Mouse (Mus musculus) adrenal gland (tissue): Measurements from ENCODE around the gene Hnrnpa1.
"Not testable (repeated sequence)": the region's sequence is repeated elsewhere in the genome, so short reads cannot be mapped to it uniquely, and the experiment has no call there.

Experiments used
- intact Hi-C: fragments of 180-260 bp; cut with DNase I; formaldehyde crosslinking; loops from one replicate; pipeline ENCODE4 v1.15.1; 2025

Hnrnpa1 gene

DNA sequence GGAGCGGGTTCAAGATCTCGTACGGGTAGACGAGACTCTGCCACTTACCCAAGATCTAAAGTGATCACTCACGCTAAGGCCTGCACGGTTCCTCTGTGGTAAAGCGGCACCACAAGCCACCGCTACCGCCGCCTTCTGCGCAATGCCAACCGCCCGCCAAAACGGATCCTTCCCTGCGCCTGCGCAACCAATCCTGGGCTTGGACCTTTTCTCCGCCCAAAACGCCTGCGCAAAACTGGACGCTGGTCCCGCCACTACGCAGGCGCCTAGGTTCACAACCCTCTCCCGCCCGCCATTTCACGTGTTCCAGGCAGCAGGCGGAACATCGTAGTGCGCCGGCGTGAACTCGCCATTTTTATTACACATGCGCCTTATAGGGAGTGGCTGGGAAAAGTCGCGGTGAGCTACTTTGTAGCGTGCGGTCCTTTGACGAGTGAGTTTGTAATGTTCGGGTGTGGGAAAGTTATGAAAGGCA is 510 bp upstream of the Hnrnpa1 start, which contains the start of gene Cbx5:
TSS of gene Cbx5 (minus strand) at position 132 of the 475 bp plus-strand sequence.
- intact Hi-C loops = no loop called here

DNA sequence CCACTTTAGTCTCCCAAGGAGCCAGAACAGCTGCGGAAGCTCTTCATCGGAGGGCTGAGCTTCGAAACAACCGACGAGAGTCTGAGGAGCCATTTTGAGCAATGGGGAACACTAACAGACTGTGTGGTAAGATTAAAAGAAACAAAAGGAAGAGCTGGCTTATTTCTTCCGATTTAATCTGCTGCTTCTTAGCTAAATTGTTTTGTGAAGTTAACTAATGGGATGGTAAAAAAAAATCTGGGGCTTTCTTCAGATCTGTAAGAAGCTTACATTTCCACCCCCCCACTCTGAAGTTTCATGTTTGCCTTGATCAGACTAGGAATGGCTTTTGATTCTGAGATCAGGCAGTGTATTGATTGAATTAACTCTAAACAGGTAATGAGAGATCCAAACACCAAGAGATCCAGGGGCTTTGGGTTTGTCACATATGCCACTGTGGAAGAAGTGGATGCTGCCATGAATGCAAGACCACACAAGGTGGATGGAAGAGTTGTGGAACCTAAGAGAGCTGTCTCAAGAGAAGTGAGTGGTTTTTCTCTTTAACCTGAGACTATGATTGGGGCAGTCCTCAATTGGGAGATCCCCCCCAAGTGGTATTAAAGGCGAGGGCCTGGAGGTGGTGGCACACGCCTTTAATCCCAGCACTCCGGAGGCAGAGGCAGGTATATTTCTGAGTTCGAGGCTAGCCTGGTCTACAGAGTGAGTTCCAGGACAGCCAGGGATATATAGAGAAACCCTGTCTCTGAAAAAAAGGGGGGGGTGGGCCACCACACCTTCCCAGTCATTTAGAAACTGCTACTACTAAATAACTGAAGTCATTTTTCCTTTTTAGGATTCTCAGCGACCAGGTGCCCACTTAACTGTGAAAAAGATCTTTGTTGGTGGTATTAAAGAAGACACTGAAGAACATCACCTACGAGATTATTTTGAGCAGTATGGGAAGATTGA is 1.1 kb downstream of the Hnrnpa1 start:
- intact Hi-C loops = not testable (repeated sequence)

DNA sequence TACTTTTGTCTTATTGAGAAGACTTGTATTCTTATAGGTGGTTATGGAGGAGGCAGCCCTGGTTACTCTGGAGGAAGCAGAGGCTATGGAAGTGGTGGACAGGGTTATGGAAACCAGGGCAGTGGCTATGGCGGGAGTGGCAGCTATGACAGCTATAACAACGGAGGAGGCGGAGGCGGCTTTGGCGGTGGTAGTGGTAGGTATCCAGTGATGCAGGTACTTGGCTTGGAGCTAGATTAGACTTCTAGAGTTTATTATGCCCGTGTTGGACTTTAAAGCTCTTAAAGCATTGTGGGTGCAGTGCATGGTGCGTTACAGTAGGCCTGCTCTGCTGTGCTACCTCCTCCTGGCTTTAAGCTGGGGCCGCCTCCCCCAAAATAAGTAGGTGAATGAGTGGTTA is 2.7 kb downstream of the Hnrnpa1 start:
- intact Hi-C loops = no loop called here

DNA sequence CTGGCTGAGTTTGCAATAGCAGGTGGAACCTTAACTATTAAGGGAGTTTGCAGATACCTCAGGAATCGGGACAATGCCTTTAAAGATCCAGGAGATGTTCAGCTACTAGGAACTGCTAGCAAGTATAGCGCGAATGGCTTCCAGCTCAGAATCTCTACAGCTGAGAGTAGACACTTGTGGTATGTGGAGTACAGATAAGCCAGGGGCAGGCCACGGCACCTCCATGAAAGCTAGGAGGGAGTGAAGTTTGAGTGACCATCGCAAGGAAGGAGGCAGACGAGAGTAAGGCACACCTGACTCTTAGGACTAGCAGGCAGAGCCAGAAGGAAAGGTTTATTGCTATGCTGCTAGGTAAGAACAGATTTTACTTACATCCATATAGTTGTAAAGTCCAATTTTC is 5.4 kb downstream of the Hnrnpa1 start:
- intact Hi-C loops = no loop called here

DNA sequence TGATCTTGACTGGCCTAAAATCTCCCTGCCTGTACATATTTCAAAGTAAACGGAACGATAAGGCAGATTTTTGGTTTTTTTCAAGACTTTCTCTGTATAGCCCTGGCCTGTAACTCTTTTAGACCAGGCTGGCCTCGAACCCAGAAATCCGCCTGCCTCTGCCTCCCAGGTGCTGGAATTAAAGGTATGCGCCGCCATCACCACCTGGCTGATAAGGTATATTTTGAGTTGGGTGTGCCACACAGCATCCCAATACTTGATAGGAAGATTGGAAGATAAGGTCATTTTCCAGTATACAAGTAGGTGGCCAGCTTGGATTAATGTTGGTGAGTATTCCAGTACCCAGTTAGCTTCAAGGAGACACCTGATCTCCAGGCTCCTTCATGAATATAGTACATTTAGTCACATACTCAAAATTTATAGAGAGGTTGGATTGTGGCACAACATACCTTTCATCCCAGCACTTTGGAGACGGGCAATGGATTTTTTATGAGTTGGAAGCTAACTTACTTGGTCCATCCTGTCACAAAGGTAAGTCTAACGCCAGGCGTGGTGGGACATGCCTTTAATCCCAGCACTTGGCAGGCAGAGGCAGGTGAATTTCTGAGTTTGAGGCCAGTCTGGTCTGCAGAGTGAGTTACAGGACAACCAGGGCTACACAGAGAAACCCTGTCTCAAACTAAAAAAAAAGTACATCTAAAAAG is 7.0 kb downstream of the Hnrnpa1 start:
- intact Hi-C loops = no loop called here

DNA sequence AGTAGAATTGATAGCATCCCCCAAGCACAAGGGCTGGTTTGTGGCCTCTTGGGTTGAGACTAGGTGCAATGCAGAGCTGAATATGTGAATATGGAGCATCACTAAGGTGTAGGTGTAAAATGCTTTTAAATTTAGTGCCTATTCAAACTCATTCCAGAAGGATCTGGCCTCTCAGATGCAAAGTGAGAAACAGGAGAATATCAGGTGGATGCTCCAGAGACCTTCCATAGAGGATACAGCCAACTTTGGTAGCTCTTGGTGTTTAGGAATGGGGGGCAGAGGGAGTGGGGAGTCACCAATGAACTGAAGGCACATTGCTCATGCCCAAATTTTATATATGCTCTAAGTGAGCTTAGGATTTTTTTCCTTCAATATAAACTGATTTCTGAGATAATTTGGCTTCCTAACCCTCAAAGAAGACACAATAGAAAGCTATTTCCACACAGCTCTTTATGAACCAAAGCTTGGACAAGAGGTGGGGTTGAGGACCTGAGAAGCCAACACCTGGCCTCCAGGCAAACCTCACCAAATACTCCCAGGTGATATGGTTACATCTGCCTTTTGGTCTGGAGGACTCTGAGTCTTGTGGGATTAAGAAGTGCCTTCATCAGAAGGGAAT is 7.7 kb downstream of the Hnrnpa1 start:
- intact Hi-C loops = no loop called here

DNA sequence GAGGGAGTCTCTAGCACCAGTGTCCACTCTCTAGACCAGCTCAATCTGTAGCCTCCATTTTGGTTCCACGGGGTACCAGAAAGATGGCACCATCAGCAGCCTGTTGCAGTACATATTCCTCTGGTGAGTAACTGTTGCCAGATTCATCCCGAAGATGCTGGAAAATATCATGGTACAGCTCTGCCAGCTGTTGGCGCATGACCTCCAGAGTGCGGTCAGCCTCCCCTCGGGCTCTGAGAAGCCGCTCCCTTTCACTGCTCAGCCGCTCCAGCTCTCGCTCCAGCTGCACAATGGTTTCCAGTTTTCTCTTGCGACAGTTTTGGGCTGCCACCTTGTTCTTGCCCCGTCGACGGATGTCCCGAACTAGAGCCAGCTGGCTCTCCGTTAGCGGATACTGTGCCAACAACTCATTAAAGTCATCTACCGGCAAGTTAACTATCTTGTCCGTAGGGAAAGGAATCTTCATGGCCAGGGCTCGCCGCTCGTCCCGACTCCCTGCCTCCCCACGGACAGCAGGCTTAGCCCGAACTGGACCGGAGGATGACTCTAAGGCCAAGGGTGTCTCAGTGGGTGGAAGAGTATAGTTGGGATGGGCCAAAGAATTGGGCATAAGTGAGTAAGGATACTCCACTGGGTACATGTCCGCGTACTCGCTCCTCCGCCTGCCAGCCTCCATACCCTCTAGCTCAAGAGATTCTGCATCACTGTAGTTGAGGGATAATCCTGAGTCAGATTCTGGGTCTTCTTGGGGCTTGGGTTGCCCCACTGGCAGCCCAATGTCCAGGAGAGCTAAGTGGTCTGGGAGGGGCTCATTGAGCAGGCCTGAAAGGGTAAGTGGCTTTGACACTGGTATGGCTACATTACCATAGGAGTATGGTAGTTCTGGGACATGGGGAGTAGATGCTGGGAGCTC is 8.4 kb downstream of the Hnrnpa1 start:
- intact Hi-C loops = no loop called here

DNA sequence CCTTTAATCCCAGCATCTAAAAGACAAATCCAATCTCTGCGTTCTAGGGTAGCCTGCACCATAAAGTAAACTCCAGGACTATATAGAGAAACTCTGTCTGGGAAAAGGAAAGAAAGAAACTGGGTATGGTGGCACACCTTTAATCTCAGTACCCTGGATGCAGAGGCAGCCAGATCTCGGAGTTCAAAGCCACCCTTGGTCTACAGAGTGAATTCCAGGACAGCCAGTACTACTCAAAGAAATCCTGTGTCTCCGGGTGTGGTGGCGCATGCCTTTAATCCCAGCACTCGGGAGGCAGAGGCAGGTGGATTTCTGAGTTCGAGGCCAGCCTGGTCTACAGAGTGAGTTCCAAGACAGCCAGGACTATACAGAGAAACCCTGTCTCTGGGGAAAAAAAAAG is 9.3 kb downstream of the Hnrnpa1 start:
- intact Hi-C loops = not testable (repeated sequence)

DNA sequence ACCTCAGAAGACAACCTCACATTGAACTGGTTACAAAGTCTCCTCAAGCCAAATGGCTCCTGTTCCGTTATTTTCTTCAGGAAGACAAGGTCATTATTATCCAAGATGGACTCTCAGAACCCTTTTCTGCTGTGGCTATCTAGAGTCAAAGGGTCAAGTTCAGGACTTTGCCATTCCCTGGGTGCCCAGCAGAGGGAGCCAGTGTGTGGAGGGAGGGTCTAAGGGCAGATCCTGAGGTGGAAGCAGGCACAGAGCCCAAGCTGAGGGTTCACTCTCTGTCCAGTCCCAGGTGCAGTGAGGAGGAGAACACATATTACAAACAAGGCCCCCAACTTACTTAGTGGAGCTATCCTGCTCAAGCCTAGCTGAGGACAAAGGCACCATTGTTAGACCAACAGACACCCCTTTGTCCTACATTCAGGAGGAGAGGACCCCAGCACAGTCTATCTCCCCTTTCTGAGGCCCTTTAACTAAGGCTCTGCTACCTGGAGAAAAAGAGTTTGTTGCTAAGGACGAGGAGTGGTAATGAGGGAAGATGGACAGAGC is 10.0 kb downstream of the Hnrnpa1 start:
- intact Hi-C loops = loop anchor here (2.0 kb wide), 1 partner anchor 57 kb away; no protein-coding TSS in a partner anchor

DNA sequence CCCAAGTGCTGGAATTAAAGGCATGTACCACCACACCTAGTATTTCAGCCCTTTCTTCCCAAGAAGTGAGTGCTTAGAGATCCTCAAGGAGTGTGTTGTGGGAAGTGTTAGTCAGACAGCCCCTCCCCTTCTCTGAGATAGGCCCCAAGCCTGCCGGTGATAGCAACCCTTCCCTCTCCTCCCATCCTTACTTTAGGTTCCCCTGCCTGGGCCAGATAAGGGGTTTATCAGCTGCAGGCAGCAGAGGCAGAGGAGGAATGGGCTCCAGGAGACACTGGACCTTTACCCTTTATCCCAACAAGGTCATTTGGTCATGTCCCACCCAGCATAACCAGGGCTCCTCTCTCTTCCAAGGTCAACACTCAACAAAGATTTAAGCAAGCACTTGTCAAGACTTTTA is 11.4 kb downstream of the Hnrnpa1 start:
- intact Hi-C loops = loop anchor here (2.0 kb wide), 1 partner anchor 55 kb away; no protein-coding TSS in a partner anchor

DNA sequence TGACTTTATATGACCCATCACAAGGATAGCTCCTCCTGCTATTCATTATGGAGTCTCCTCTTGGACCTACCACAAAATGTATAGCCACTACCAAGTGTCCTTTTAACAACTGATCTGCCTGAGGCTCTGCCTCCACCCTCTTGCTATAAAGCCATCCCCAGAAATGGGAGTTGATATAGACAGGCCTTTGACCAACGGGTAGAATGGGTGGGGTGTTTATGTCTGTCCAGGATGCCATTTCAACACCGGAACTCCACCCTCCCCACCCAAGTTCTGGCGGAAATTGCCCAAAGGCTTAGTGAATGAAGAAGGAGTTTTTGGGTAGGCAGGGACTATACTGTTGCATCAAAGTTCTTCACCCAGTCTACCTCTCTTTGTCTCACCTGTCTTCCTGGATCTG is 12.4 kb downstream of the Hnrnpa1 start:
- intact Hi-C loops = no loop called here

DNA sequence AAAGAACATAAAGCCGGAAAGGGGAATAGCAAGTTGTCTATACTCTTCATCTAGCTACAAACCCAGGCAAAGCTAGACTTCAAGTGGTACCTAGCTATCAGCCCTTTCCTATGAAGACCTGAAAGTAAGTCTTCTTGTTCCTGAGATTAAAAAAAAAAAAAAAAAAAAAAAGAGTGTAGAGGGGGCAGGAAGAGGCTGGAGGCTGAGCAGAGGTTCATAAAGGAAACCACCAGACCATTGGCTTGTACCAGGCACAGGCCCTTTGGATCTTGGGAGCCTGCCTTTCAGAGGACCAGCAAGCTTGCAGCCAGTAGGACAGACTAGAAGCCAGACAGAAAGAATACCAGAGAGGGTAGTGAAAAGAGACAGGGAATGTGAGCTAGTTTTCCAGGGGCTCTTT is 13.1 kb downstream of the Hnrnpa1 start:
- intact Hi-C loops = no loop called here

DNA sequence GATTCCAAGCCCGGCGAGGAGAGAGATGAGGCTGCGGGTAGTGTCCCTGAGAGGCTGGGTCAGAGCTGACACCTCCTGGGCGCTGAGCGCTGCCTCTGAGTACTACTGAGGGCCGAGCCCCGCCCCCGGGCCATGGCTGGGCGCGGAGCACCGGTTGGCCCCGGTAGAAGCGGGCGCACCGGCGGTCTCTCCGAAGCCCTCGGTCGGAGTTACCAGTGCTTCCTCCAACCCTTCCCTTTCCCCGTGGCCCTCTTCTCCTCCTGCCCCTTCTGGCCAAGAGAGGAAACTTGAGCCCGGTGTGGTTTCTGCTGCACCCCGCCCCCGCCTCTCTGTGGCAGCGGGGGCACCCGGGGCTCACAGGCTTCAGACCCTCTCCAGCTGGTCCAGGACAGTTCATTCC is 14.9 kb downstream of the Hnrnpa1 start:
- intact Hi-C loops = no loop called here

DNA sequence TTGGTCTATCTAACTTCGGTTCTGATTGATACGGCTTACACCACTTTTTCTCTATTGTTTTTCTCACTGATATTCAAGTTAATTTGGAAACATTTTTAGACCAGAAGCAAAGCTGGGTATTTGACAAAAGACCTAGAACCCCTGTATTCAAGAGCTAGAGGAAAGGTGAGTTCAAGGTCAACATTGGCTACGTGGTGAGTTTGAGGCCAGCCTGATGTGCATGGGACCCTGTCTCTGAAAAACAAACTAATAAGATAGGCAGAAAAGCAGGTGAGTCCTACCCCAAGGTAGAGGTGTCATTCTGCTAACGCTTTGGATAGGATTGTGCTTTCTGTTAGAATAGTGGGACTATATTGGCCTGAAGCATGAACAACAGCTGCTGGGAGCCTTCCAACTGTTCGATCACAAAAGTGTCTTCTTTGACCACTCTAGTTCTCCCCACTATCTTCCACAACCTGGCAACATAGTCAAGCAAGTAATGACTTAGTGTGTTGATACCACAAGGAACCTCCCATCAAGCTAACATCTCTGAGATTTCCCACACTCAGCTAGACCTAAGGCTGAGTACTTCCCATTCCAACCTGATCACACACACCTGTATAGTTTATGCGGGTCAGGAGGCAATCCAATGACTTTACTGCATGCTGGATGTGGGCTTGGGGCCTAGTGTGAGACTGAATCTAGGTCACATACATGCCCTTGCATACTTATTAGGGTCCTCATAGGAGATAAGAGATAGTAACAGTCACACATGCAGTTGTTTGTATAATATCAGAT is 16.2 kb downstream of the Hnrnpa1 start:
- intact Hi-C loops = no loop called here

DNA sequence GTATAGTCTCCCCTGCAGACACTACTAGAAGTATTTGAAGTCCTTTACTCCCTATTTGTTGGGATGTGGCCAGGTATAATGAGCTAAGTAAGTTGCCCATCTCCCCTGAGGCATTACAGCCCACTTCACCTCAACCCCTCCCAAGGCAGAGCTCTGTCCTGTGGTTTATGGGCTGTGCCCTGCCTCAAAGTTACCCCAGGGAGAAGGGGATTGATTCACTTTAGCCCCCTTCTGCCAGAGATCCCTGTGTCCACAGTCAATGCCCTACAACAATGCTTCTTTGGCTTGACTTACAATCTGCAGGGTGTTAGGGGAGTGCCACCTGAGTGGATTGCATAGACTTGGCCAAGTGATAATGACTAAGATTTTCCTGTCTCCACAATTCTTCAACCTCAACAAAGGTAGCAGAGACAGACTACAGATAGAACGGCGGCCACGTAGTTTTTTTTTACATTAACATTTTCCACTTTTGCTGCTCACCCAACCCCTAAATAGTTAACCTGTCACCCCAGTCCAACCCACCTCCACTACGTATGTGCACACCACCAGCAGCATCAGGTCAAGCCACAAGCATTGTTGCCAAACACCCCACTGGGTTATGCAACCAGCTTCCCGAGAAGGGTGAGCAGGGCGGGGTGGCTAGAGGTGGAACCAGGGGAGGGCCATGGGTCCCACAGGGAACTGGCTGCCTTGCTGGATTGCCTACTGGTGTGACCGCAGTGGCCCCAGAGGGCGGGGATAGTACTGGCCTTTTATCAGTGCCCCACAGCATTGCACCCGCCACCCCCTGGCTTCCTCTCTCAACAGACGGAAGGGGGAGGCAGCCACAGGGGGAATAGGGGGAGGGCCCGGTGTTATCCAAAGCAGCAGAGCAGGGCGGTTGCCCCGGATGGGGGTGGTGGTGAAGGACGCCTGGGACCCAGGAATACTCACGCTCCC is 17.8 kb downstream of the Hnrnpa1 start, which contains the start of gene Nfe2:
TSS of gene Nfe2 (minus strand) at position 614 of the 939 bp plus-strand sequence.
- intact Hi-C loops = no loop called here

DNA sequence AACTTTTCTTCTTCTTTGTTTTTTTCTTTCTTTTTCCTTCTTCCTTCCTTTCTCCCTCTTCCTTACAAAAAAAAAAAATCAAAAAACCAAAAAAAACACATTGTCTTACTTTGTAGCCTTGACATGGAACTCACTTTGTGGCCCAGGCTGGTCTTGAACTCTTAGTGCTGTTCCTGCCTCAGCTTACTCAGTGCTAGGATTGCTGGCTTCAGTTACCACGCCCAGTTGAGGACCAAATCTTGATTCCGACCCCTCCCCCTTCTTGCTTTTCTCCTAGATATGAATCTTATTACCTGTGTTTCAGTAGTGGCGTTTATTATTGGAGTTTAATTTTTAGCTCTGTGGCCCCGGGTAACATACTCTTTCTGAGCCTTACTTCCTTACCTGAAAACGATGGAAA is 18.9 kb downstream of the Hnrnpa1 start:
- intact Hi-C loops = no loop called here

DNA sequence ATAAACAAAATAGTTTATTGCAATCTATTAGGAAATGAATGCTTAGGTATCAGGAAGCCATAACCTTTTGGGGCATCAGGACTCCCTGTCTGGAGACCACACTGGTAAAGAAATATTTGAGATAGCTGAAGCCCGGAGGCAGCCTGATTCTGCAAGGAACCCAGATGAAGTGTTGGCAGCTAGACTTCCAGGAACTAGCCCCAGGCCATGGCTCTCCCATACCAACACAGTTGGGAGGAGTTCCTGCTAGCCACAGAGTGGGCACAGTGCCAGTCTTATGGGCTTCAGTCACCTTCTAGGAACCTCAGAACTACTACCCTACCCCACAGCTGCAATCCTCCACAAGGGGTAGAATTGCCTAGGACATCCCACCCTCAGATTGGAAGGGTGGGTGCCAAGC is 19.8 kb downstream of the Hnrnpa1 start:
- intact Hi-C loops = no loop called here

DNA sequence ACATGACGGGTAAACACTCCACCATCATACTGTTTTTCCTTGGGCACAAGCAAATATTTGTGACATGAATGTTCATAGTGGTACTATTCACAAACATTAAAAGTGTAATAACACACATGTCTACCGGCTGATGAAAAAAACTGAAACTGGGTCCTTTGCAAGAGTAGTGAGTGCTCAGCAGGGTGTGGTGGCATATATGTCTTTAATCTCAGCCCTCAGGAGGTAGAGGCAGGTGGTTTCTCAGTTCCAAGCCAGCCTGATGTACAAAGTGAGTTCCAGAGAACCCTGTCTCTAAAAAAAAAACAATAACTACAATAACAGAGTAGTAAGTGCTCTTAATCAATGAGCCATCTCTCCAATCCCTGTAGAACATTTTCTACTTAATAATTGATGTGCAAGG is 24.6 kb downstream of the Hnrnpa1 start:
- intact Hi-C loops = no loop called here
